Mouse (Mus musculus) monocyte, adult 5-6 weeks (primary cell): ENCODE measurements around the gene Cfdp1. TPM values are rescaled to one million over a fixed set of nuclear protein-coding genes. Genes with fewer than 3 reads are reported as not detected.
A peak's percentile ranks its signal among the peaks of the same experiment; 100 is the strongest.

Experiments
- ATAC-seq: fragments of 153-309, 156-312 bp; replicated peaks from 2 replicates; pipeline ENCODE4 v1.8.0; 2017; ENCODE audit warnings: mild to moderate bottlenecking; ENCODE audit not compliant: low TSS enrichment, insufficient number of reproducible peaks, severe bottlenecking, poor library complexity, low FRiP score
- total RNA-seq: library from RNA; stranded (forward); fragments of 200-1000, 200-491, 200-594 nt; gene quantifications from 3 replicates; pipeline ENCODE4 v1.2.3, GENCODE M21; 2017

Cfdp1 gene
- total RNA-seq, 1 experiment from 2014 or later: 155 TPM

DNA sequence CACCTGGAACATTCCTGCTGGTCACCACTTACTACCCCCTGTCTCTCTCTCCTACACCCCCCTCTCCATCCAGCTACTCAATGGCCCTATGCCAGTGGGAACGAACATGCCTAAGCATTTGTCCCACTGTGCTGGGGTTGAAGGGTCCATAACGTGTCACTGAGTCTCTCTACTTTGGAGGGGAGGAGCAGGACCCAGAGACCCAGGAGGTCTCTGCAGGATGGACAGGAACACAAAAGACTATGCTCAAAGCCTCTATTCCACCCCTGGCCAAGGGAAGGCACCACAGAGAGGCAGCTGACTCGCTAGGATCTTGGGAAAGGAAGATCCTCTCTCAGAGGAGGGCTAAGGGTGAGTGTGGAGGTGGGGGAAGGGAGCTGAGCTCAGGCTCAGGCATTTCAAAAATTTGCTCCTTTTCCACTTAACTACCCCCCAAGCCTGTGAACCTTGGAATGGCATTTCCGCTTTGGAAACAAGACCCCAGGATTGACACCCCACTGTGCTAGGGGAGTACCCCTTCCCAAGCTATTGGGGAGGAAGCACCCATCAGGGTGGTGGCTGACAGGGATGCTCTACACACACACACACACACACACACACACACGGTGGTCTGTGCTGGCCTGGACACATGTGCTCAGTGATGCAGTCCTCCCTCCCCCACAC is 120.4 kb downstream of the Cfdp1 start:
- no peak for ATAC-seq

DNA sequence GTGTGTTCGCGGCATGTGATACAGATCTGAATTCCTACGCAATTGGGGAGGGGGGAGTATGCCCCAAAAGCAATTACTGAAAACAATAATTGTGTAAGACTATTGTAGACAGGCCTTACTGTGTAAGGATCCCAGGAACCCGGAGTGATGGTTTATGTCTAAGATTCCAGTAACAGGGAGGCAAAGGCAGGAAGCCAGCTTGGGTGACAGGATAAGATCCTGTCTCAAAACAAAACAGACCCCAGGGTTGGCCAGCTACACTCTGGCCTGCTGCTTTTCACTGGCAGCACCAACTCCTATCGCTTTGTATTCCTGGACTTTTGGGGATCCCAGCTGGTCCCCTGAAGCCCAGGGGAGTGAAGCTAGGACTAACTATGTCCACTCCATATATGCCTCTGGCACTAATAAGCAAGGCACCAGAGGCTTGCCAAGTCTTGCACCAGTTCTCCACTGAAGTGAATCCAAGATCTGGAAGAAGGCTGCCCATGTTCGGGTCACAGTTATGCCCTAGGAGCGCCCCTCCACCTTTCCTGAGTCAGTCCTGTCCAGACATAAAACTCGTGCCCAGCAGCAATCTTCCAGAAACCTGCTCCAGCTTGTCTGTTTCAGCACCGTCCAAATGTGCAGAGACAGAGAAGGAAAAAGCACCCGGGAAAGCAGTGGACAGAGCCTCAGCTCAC is 121.5 kb downstream of the Cfdp1 start:
- no peak for ATAC-seq

DNA sequence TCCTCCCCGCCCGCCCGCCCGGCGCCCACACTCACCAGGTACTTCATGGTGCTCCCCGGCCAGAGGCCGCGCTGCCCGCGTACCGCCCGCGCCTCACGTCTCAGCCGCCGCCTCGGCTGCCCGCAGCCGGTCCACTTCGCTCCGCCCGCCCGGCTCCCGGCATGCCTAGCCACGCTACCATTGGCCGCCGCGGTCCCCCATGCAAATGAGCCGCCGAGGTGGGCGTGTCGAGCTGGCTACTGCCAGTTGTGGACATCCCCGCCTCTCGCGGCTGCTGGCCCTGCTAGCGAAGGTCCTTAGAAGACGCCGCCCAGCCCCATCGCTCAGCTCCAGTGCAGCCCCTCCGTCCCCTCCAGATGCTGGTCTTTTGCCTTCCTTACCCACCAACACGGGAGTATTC is 122.1 kb downstream of the Cfdp1 start:
- peak; percentile 66; the same call in 1 of the 2 replicates for ATAC-seq

DNA sequence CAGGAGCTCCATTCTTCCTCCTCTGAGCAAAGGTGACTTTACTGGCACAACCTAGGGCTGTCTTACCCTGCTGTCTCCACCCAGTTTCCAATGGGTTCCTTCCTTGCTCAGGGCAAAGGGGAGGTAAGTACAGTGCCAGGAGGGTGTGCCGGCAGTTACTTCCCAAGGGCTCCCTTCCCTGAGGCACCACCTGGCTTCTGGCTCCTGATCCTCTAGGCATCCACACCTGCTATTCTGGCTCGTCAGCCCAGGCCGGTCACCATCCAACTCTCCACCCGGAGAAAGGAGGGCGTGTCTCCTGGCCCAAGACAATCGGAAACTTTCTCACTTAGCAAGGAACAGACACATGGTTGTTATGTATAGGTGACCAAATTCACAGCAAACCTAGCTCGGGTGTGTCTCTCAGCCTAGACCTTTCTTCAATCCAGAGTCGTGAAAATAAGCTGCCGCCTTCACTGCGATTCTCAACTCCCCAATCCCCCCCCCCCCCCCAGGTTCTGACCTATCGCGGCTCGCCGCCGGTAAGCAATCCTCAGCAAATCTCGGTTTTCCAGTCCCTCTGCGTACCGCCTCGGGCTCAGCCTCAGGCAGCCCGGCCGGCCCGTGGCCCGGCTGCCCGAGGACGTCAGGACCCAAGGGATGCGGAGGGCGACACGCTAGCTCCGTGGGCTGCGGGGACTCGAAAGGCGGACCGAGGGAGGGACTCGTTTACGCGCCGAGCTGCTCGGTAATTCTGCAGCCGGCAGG is 122.7 kb downstream of the Cfdp1 start:
- no peak for ATAC-seq

DNA sequence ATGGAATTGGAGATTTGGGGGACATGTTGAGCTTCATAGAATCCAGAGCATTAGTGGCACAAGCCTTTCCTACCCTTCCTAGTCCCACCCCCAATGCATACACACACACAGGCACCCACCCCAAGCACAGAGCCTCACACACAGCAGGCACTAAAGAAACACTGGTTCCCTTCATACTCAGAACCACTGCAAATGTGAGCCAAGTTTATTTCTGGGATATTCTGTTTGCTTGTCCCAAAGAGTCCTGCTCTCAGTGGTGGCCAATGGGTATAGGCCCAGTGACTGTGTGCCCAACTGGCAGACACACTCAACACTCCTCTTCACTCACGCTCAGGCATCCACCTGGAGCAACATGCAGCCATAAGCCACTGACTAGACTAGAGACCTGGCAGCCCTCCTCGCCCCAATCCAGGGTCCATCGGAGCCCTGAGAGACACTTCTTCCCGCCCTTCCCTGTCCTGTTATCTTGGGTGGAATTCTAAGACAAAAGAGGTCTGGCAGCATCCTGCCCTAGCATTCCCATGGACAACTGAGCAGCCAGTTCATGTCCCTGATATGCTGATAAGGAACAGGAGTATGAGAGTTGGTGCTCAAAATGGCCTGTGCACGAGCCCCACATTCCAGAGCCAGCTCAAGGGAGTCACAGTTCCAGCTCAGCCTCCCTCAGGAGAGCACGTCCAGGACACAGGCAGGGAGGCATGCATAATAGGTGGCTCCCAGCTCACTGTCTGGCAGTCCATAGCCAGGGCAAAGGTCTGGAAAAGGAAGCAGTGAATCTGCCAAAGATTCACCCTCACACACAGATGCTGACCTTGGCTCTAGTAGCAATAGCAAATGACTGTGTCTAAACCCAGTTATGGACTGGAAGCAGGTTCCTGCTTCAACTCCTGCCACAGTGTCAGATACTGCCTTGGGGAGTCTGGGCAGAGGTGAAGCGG is 124.6 kb downstream of the Cfdp1 start:
- no peak for ATAC-seq

DNA sequence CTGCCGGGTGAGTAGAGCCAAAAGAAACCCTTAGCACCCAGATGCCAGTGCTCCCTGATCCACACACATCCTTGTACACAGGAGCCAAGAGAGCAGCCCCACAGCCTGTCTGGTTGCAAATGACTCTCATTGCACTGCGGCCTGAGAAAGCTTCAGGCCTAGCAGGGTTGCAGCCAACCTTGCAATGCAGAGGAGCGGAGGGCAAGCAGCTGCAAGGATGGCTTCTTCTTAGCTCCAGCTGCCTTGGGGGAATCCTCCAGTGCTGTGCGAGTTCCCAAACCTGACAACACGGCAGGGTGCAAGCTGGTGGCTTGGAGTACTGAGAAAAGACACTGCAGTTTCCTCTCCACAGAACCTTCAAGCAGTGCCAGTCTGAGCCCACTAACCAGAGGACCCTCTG is 125.6 kb downstream of the Cfdp1 start:
- no peak for ATAC-seq

DNA sequence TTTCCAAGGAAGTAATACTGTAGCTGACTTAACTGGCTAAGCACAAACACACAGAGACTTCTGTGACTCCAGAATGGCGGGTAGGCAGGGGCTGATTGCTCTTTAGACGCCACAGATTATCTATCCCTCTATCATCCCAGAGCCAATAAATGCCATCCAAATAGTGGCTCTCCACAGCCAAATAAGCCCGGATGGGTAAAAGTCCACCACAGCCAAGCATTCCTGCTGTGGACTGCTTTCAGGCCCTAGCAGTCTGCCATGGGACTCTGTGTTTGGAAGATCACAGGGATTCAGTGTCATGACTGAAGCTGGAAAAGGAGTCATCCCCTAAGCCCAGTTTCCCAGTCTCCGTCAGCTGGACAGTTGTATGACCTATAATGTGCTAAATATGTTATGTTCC is 126.5 kb downstream of the Cfdp1 start:
- ATAC-seq: no peak

DNA sequence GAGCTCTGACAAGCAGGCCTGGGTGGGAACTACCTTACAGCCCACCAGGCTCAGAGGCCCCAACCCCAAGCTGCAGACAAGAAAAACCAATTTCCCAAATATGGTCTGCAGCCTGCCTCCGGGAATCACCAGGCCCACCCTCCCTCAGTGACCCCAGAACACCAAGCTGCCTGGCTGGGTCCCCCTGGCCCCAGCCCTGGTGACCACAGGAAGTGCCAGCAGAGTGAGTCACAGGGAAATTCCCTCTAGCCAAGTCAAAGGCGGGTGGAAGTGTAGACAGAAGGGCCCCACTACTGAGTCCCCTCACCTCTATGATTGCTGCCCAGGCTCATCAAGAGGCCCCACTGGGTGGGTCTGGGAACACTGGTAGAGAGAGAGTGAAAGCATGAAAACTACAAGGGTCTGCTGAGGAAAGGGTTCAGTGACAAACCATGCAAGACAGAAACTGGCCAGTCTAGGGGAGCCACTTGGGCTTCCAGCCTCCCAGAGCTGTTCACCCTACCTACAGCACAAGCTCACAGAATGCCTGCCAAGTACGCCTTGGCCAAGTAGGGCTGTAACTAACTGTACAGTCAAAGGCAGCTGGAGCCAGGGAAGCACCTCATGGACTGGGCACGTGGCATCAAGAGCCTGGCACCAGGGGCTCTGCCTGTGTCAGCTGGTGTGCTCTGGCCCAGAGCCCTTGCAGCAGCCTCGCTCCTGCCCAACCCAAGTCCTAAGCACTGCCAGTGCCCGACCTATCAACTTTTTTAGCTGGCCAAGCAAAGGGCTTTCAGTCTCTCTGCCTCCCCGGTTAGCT is 127.8 kb downstream of the Cfdp1 start:
- no peak for ATAC-seq

DNA sequence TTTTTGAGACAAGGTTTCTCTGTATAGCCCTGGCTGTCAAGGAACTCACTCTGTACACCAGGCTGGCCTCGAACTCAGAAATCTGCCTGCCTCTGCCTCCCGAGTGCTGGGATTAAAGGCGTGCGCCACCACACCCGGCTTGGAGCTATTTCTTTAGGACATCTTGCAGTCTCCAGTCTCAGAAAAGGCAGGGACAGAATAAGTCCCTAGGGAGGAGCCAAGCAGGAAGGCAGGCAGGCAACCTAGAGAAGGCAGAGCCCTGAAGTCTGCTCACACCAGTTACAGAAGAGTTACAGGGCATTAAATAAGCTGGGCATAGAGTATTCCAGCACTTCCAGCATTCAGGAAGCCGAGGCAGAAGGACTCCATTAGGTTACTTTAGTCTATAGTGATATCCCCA is 128.8 kb downstream of the Cfdp1 start:
- no peak for ATAC-seq

DNA sequence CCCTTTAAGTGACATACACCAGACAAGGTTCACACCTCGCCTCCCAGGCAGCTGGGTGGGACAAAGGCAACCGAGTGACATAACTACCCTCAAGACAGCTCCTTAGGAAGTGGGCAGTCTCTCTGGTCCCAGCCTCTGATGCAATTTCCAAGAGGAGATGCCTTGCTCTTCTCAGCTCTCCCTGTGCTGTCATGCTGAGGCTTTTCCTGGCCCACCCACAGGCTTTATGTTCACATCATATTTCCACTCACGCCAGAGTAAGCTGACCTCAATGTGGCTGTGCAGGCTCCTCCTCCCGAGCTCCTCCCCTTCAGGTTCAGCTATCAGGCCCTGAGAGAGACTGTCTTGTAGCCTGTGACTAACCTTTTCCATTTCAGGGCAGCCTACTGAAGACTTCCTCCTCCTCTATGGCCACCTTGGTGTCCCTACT is 134.0 kb downstream of the Cfdp1 start:
- no peak for ATAC-seq

DNA sequence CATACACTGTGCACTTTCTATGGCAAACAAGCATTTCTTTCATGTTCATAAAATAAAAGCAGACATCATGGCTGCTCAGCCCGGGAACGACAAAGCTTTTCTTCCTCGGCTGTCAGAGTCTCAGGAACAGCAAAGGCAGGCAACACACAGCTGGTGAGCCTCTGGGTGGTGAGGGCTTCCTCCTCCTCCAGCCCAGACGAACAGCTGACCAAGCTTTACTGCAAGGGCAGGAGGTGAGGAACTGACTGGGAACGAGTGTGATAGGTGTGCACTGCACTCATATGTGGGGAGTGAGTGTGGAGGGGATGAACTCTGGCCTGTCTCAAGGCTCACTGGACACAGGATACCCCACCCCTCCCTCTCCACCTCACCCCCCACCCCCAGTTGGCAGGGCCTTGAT is 135.2 kb downstream of the Cfdp1 start:
- no peak for ATAC-seq

Other genes with a start within 250 kb of the Cfdp1 start
- not detected in 3 replicates for gene Ldhd, start 223.9 kb downstream of the Cfdp1 start, total RNA-seq
- gene Zfp1, start 210.9 kb downstream of the Cfdp1 start, total RNA-seq: 7.6 to 11.8 TPM (median 9.6 TPM) in 3 replicates
- not detected in 3 replicates for gene Ctrb1, start 163.3 kb downstream of the Cfdp1 start, total RNA-seq
- not detected in 3 replicates for gene Bcar1, start 110.5 kb downstream of the Cfdp1 start, total RNA-seq
- 0.95 to 2.5 TPM (median 1.6 TPM) in 3 replicates for gene Tmem170, start 22.5 kb upstream of the Cfdp1 start, total RNA-seq
- gene Chst5, start 56.2 kb upstream of the Cfdp1 start, total RNA-seq: not detected in 3 replicates
- 0.29 to 0.32 TPM in 2 of 3 replicates, not detected in the other for gene Tmem231, start 79.6 kb upstream of the Cfdp1 start, total RNA-seq
- 85.9 to 92.1 TPM (median 87.1 TPM) in 3 replicates for gene Gabarapl2, start 86.4 kb upstream of the Cfdp1 start, total RNA-seq
- gene Adat1, start 138.0 kb upstream of the Cfdp1 start, total RNA-seq: 0.95 to 3.4 TPM (median 3.2 TPM) in 3 replicates
- 69.9 to 77.0 TPM (median 73.1 TPM) in 3 replicates for gene Kars, start 157.0 kb upstream of the Cfdp1 start, total RNA-seq
- gene Terf2ip, start 157.1 kb upstream of the Cfdp1 start, total RNA-seq: 15.9 to 24.1 TPM (median 18.5 TPM) in 3 replicates
- 0.32 TPM in 1 of 3 replicates, not detected in the others for gene Gm6793, start 160.7 kb upstream of the Cfdp1 start, total RNA-seq